Mouse (Mus musculus): ENCODE measurements around the gene Srrm4. TPM values are rescaled to one million over a fixed set of nuclear protein-coding genes. Genes with fewer than 3 reads are reported as not detected.
A peak's percentile ranks its signal among the peaks of the same experiment; 100 is the strongest.

Gene Srrm4
- total RNA-seq, 2 experiments from 2014 or later: 0.89 to 1.3 TPM

DNA sequence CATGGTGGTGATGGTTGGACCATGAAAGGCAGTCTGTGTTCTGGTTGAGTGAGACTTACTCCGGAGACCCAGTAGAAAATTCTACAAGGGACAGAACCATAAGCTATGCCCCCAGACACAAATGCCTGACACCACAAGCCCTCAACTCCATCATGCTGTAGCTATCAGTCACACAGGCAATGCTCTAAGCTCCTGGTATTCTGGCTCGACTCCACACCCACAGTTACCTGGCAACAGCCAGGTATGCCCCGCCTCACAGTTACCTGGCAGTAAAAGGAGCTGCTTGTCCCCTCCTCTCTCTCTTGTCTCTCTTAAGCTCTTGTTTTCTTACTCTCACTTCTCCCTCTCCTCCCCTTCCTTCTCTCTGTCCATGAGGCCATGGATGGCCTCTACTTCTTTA is 98.9 kb downstream of the Srrm4 start:
- no peak for DNase-seq (ENCODE audit: low spot score in 2 of 2)

DNA sequence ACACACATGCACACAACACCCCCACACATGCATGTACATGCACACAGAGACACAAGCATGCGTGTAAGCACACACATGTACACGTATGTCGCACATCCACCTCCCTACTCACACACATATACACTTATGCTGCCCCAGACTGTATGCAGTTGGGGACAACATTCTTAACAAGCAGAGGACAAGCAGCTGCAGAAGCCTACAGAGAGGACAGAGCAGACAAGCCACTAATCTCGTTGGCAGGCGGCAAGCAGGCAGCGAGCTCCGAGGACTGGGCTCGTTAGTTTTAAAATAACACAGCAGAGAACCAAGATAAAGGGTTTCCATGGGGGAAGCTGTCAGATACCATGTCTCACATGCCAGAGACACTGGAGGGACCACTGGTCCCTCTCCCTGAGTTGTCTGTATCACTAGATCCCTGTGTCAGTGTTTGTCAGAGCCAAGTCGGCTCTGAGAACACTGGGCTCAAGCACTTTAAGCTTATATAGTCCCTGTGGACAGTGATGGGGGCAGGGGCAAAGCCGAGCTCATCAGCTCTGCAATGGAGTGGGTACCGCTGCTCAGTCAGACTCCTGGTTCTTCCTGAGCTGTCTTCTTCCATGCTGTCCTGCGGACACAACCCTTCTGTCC is 99.7 kb downstream of the Srrm4 start:
- DNase-seq (ENCODE audit: low spot score in 2 of 2): no peak

DNA sequence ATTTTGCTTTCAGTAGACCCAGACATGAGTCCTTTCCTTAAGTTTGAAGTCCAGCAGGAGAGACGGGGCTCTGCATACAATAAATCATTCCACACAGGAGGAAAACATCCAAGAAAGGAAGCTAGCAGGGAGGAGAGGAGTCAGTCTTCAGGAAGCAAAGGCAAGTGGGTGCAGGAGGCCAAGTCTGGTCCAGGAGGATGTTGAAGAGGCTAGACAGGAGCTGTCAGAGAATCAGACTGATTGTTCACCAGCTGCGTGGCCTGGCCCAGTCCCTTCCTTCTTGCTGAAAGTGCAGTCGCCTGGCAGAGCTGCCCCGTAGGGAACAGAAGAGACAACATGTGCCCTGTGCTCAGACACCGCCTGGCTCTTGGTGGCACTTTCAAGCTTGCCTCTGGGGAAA is 100.8 kb downstream of the Srrm4 start:
- no peak for DNase-seq (ENCODE audit: low spot score in 2 of 2)

DNA sequence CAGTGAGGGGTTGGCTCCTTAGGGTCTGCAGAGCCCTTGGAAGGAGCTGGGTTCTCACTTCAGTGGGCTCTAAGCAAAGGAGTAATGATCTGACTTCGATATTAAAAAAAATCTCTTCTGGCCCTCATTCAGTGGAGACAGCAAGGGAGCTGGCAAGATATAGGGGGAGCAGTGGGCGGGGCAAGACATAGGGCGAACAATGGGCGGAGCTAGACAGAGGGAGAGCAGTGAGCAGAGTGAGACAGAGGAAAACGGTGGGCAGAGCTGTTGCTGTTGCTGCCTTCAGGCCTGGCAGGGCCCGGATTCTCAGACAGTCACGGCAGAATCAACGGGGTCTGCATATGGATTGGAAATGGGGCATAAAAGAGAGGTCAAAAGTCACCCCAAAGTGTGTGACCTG is 102.0 kb downstream of the Srrm4 start:
- no peak for DNase-seq (ENCODE audit: low spot score in 2 of 2)

DNA sequence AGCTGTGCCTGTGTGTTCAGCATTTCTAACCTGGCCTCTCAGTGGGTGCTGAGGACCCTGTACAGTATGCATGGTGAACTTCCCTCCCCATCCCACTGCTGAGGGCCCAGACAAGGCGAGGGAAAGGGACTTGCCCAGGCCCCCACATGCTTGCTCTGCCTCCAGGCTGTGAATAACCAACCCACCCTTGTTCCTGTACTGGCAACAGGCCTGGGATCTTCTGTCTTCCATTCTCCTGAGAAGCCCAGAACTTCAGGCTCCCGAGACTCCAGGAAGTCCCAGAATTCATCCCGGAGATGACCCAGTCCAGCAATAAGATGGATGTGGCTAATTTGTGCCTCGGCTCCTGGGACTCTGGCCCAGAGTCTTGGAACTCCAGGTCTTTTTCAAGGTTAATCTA is 105.5 kb downstream of the Srrm4 start:
- DNase-seq (ENCODE audit: low spot score in 2 of 2): no peak

DNA sequence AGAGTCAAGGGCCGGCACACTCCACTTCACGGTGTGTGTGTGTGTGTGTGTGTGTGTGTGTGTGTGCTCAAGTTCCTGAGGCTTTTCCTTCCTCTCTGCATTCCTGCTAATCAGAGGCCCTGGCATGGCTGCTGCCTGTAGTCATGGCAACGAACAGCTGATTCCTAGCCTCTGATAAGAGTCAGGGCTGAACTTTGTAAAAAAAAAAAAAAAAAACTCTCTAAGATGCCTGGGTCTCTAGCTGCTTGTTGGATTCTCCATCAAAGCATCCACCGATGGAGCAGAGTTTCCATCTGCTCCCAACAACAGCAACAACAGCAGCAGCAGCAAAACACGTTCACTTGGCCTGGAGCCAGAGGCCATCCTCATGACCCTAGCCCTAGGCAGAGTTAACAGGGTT is 106.5 kb downstream of the Srrm4 start:
- no peak for DNase-seq (ENCODE audit: low spot score in 2 of 2)

DNA sequence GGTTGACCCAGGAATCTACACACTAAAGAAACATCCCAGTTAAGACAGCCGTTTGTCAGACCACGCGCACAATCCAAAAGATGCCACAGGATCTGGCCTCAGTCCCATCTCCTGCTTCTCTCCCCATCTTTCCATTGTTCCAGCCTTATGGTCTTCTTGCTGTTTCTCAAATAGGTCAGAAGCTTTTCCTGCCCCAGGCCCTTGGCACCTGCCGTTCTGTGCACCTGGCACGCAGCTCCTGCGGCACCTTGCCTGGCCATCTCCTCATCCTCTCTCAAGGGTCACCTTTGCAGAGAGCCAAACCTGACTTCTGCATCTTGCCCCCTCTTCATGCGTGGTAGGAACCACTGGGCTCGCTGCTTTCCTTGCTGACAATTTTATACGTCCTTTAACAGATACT is 107.4 kb downstream of the Srrm4 start:
- no peak for DNase-seq (ENCODE audit: low spot score in 2 of 2)

DNA sequence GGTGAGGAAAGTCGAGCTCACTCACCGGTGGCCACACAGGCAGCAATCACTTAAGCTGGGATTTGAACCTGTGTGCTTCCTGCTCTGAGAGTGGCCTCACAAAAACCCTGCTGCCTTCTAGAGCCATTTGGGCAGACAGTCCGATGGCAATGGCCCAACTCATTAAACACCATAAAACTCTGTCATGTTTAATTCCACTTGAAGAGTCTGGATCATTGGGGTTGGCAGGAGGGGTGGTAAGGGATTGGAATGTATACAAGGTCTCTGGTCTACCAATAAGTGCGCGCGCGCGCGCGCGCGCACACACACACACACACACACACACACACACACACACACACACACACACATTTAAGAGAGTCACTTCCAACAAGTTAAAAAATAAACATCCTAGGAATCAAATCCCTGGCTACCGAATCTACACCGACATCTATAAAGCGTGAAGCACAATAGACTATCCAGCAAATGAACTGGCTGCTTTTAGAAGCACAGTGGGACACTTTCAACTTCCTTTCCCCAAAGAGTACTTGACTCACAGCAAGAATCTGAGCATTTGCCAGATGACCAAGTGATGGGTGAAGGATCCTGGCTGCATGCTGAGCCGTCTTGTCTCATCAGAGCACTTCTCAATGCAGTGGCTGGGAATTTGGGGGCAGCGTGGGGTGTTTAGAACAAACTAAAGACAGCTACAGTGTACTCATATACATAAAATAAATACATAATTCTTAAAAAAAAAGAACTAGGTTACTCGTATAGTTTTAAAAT is 112.8 kb downstream of the Srrm4 start:
- no peak for DNase-seq (ENCODE audit: low spot score in 2 of 2)

DNA sequence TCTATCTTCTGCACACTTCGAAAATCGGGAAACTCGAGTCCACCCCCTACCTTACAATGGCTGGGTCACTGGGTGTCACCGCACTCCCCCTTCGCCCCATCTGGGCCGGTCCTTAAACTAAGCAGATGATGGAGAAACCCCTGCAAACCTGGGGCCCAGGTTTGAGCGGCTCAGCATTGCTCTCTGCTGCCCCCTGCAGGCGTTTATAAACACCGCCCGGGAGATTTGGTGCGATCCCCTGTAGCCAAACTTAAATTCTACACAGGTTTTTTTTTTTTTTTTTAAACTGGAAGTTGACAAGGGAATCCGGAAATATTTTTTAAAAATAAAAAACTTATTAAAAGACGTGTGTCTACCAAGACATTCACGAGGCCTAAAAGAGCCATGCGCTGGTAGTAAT is 115.6 kb downstream of the Srrm4 start:
- DNase-seq (ENCODE audit: low spot score in 2 of 2): peak; percentile 37 to 39

DNA sequence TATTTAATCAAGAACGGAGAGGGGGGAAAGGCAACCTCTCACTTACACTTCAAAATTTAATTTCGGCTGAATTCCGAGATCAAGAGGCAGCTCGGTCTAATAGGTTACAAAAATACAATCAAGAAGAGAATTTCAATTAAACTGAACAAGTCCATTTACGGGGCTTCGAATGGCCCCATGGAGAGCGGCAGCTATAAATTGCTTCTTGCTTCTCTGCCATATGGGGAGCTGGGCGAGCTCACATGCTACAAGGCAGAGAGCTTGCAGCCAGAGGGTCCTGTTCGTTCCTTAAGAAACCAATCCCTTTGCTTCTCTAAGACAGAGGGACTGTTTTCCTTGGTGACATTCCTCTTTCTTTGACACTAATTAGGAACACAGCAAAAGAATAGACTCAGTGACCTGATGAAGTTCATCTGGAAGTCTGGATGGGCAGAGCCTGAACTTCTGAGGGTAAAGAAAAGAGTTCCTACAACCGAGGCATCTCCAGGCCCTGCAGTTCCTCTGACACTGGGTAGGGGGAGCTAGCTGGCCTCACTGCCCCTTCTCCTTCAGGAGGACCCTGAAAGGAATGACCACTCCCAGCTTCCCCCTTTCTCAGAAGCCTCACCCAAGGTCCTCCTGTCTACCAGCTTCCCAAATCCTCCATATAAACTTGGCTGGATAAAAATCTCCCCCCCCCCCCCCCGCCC is 130.1 kb downstream of the Srrm4 start:
- DNase-seq (ENCODE audit: low spot score in 2 of 2): no peak

DNA sequence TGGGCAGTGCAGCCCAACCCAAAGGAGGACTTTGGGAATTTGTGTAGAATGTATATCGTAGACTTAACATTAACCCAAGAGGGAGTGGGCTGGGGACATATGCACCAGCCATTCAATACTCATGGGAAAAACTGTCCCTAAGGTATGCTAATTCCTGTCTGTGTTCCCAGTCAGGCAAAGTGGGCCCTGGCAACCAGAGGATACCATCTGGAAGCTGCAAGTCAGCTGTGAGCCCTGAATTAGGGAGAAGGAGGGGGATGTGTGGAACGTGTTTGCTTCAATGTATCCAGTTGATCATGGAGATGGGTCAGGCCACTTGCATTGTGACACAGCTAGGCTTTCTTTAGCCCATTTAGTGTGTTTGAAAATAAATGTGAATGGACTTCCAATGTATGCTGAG is 131.6 kb downstream of the Srrm4 start:
- no peak for DNase-seq (ENCODE audit: low spot score in 2 of 2)

DNA sequence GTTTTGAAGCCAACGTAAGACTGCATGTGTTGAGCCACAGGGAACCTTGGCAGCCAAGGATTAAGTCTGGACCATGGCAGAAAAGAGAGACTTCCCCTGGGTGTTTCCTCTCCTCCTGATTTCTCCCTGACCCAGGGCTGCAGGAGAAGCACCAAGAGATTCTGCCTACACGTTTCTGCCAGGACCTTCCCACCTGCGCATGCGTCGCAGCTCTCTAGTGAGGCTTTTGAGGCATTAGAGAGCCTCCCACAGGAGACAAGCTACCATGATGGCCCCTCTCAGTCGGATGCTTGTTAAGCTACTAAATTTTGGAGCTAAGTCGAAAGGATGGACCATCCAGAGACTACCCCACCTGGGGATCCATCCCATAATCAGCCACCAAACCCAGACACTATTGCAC is 133.8 kb downstream of the Srrm4 start:
- DNase-seq (ENCODE audit: low spot score in 2 of 2): no peak

DNA sequence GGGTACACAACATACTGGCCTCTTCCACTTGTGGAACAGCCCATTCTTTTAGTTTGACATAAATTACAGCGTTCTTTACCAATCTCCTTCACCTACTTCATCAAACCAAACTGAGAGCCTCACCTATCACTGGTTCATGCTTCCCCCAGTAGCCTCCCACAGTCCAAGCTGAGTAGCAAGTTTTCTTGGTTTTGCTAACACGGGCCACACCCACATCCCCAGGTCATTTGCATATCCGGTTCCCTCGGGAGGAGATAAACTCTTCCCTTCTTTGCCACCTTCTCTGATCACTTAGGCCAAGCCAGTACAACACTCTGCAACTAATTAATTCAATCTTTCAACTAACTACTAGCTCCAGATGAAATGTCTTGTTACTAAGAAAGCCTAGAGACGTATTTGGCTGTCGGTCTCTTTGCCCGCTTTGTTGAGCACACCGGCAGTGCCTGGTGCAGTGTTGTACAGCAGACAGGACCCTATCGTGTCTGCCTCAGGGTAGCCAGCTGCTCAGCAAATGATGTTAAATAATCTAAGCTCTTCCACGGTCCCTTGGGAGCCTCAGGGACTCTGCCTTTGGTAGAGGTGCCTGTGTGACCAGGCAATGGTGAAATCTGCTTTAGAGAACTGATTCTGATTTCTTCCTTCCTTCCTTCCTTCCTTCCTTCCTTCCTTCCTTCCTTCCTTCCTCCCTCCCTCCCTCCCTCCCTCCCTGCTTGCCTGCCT is 134.7 kb downstream of the Srrm4 start:
- no peak for DNase-seq (ENCODE audit: low spot score in 2 of 2)

DNA sequence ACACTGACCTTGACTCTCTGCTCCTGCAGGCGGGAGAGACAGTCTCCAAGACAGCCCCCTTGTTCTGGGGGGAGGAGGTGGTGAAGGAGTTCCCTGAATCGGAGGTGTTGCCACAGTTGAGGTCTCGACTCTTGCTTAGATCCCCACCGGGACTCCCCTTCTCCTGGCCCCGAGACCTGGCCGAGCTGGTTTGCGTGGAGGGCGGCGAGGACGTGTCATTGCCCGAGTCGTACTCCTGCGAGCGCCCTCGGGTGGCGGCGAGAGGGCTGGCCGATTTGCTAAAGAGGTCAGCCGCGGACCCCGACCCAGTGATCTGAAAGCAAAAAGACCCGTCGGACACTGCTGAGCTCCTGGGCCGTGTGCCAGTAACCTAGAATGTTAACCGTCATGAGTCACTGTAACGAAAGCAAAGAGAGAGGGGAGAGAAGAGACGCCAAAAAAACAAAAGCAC is 138.2 kb downstream of the Srrm4 start:
- peak; percentile 74 for DNase-seq (ENCODE audit: low spot score in 2 of 2)

DNA sequence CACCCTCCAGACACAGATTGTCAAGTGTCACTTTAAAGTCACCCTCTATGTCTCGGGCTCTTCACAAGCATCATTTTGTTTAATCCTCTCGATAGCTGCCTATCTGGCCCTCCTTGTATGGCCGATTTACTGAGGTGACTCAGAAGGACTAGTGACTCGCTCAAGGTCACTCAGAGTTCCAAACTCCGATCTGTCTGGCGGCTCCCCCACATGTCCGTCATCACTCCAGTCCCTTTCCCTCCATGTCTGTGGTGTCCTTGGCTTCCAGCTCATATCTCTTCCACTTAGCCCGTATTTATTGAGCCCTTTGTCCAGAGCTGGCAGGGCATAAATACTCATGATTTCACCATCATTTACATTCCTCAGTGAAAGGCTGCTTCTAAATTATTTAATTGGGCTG is 140.7 kb downstream of the Srrm4 start:
- no peak for DNase-seq (ENCODE audit: low spot score in 2 of 2)

DNA sequence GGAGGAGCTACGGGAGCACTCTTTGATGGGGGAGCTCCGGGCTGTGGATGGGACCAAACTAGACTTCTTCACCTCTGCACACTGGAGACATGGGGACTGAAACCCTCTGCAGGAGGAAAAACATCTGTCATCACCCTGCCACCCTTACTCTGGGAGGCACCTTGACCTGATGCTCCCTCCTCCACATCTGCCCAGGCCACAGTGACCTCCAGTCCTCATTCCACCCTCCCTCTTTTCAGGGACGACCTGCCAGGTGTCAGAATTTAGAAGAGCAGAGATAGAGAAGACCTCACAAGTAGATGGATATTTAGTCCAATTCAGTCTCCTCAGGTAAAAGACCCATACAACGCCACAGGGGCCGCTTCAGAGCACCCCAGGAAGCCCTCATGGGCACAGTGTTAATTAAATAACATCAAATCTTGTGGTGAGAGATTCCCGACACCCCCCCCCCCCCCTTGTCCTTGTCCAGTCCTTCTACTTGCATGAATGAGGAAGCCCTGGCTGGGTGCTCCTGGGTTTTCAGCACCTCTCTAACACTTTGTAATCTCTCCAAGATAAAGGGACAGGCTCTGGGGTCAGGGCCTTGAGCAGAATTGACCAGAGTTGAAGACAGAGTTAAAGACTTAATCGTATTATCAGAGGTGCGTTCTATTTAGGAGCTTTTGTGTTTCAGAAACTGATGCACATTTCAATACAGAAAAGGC is 141.9 kb downstream of the Srrm4 start:
- DNase-seq (ENCODE audit: low spot score in 2 of 2): no peak

DNA sequence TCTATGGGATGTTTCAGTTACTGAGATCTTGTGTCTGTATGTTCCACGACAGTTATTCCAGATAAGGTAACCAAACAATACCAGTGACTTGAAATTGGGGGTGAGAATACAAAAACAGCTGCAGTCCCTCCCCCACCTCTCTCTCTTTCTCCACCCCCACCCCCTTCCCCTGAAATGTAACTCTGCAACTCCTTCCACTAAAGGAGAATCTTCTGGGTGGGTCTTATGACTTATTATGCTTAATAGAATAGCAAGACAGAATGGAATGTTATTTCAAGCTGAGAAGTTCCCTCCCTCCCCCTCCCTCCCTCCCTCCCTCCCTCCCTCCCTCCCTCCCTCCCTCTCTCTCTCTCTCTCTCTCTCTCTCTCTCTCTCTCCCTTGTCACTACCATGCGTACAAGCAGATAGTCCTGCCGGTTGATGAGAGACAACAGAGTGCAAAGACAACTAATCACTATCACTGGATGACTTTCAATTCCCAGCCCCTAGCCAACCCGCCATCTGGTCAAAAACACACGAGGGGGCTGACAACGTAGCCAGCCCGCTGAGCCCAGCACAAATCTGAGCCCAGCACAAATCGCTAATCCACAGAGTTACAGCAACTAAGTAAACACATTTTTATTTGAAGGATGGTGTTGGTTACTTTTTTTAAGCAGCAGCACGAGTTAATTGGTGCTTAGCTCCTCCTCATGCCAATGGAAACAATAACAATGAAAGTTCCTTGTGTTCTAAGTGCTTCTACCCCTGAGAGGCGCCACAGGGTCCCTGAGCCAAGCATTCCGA is 143.0 kb downstream of the Srrm4 start:
- no peak for DNase-seq (ENCODE audit: low spot score in 2 of 2)

DNA sequence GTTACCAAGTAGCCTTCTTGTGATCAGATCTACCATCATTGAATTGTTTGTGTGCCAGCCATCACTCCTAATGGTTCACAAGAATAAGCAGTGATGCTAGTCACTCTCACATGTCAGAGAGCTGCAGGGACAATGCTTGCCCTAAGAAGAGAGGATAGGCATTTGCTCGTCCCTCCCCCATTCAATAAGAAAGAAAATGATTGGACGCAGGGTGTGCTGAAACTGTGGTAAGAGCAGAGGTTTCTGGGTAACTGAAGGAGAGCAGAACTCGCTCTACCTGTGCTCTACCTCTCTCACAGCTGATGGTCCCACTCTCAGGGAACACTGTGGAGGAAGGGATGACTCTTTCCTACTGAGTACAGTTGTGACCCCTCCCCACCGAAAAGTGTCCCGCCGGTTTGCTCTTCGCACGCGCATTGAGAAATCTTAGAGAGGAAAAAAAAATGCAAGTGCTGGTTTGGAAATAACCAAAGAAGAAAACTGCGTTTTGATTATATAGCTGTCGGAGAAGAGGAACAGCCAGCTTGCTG is 143.7 kb downstream of the Srrm4 start:
- no peak for DNase-seq (ENCODE audit: low spot score in 2 of 2)

DNA sequence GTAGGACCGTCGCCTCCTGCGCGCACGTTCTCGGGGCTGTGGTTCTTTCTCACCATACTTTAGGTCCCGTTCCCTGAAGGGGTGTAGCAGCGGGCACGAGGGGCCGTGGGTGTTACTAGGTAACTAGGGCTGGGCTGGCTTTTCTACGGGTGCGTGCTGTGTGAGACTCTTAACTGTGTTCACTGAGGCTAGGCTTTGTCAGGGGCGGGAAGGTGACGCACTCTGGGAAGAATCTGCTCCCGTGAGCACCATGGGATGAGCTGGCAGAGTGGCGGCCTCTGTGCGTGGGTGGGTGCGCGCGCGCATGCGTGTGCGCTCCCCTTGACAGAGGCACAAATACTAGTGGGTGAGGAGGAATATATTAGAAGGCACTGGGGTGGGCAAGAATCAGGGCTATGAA is 145.1 kb downstream of the Srrm4 start:
- no peak for DNase-seq (ENCODE audit: low spot score in 2 of 2)
